Mouse (Mus musculus) erythroblast, adult 5-6 weeks (primary cell): ENCODE measurements around the gene Krt28. TPM values are rescaled to one million over a fixed set of nuclear protein-coding genes. Genes with fewer than 3 reads are reported as not detected.

Experiments used
- ATAC-seq: replicated peaks from 2 replicates; pipeline ENCODE4 v1.8.0; 2016; ENCODE audit warnings: moderate number of reproducible peaks, mild to moderate bottlenecking, moderate TSS enrichment, inconsistent platforms; ENCODE audit not compliant: poor library complexity, low FRiP score, severe bottlenecking
- total RNA-seq, 2 experiments: library from RNA; stranded (forward) in 1 of 2; stranded (reverse) in 1 of 2; fragments of 150-400 nt in 1 of 2; fragments of 200-764, 138-1000 nt in 1 of 2; gene quantifications; 2 replicates each; pipeline versions ENCODE4 v1.2.3 to v1.2.4; 2015 to 2017; ENCODE audit warnings: low replicate concordance in 2 of 2

The Krt28 gene
- total RNA-seq (2015; ENCODE audit: low replicate concordance) = not detected in 2 replicates
- not detected in 2 replicates for total RNA-seq (2017; ENCODE audit: low replicate concordance)

DNA sequence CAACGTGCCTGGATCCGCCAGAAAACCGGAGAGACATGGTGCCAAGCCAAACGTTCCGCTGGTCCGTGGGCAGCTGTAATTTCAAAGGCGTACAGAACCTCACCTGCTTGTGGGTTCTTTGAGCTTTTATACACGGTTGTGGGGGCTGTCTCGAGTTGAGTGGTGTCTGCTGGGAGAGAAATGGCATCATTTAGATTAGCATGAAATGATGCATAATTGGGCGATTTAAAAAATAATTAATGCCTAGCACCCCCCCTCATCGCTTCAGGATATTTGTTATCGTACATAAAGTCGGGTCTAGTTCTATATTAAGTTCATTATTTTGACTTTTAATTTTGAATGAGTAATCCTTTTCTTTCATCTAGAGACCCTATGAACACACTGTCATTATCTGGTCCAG, at the start of gene Krt28:
TSS of gene Krt28 (minus strand) at position 101 of the 400 bp plus-strand sequence.
- no peak for ATAC-seq

DNA sequence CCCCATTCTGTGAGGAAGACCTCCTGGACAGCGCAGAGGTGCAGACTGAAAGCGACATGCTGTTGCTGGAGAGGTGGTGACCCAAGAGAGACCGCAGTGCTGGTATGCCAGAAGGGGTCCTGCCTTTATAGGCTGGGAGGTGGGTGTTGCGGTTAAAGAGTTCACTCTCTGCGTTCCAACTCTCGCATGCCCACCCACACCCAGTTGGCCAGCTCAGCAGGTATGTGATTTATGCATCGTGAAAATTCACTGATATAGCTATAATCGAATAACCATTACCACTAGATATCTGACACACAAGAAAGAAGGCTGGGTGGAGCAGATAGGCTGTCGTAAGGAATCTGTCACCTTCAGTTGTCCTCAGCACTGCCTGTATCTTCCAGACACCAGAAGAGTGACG, 47.5 kb upstream of the Krt28 start, which contains the start of gene Krt12:
TSS of gene Krt12 (minus strand) at position 101 of the 400 bp plus-strand sequence.
- no peak for ATAC-seq

DNA sequence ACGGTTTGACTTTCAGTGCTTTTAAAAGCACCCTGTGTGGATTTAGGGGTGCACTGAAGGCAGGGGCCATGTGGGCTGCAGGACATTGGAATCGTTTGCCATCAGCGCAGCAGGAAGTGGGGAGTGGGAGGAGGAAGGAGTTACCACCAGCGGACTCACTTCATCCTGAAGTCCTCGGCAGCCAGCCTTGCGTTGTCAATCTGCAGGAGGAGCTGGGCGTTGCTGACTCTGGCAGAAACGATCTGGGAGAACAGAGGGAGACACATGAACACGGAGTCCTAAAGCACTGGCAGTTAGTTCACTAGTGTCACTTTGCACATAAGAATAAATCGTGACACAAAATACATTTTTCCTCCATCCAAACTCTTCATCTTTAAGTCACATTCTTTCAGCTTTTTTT, 45.9 kb upstream of the Krt28 start:
- no peak for ATAC-seq

DNA sequence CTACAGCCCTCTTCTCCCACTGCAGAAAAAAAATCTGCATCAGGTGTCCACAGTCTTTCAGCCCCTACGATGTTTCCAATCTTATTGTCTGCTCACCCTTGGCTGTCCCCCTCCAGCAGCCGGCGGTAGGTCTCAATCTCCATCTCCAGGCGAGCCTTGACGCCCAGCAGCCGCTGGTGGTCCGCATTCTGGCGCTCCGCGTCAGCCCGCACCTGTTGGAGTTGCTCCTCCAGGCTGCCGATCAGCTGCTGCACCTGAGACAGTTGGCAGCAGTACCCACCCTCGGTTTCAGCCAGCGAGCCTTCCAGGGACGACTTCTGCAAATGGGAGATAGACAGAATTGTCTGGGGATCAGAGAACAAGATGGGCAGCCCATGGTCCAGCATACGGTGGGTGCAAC, 43.1 kb upstream of the Krt28 start:
- no peak for ATAC-seq

DNA sequence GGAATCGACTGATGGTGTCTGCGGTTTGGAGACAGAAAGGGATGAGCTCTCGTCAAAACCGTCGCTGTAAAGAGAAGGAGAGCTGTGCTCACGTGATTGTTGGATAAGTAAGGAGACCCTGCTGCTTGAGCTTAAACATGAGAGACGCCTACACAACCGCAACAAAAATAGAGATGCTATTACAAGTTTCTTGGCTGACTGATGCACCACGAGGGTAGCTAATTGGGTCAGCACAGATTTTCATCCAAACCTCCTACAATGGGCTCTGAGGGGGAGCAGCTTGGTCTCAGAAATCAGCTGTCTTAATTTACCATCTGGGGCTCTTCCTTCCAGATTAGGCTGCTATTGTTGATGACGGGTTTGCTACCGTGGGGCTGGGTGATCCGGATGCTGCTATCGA, 42.2 kb upstream of the Krt28 start:
- no peak for ATAC-seq

DNA sequence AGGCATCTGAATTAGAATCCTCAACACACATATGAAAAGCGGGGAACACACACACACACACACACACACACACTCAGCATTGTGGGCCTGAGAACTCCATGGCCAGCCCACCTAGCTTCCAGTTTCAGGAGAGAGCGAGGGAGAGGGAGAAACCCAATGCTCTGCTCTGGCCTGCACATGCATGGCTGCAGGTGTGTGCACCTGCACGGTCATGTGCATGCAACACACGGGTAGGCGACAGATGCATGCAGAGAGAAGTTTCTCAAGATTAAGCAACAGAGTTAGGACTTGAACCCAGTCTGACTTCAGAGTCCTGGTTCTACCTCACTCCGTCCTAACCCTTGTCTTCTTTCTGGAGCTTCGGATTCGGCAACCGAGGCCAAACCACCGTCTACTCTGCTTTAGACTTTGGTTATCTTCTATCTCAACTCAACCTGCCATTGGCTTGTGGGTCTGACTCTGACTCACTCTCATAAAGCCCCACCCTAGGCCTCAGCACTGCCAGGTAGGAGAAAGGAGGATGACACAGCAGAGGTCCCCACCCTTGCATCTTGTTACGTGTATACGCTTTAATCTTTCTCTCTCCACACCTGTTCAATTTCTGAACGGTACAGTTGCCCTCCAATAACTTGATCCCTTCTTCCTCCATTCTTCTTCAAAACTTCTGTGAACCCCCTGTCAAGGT, 39.9 kb upstream of the Krt28 start:
- no peak for ATAC-seq

DNA sequence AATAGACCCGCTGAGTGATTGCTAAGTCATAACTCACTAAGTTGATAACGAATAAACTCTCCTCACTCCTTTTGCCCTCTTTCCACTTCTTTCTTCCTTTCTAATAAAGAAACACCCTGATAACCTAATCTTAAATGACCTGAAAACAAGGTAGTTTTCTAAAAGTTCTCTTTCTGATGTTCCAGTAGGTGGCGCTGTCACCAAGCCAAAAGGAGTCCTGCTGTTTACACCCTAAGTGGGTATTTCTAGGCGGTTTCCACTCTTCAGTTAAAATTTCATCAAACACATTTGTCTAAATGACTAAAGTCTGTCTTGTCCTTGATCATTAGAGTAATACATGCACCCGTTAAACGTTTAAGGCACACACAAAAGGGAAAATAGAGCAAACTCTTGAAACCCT, 38.5 kb upstream of the Krt28 start:
- no peak for ATAC-seq

DNA sequence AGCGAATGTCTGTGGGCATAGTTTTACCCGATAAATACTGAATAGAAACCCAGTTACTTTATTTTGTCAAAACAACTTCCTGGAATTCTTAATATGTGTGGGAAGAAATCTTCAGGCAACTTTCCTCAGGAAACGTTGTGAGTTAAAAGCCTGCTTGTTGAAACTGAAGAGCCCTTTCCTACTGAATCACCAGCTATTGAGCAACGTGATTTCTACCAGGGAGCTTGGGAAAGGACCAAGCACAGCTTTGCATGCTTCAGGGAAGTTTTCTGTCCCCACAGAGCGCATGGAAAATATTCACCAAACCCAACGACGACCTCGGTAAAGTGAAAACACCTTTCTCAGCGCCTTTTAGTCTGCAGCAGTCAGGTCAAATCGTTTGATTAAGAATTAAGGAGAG, 31.5 kb upstream of the Krt28 start:
- no peak for ATAC-seq

DNA sequence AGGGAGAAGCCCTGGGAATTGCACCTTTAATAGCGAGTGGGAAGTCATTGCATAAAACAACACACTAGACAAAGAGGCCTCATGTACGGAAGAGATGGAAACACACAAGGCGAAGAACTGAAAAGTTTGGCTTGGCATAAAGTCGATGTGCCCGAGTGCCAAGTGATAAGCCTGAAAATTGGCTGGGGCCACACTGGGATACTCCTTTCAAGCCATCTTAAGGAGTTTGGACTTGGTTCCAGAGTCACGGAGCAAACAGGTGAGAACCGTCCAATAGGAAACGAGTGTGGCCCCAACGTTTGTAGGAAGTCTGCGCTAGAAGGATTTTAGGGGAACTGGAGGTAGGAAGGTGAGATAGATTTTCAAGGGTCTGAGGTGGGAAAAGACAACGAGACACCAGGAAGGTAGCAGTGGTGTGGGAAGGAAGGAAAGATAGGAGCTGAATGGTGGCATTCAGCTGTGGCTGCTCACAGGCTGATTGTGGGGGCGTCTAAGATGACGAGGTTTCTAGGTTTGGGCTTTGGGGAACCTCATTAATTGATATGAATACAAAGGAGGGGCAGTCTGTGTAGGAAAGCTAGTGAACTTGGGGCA, 25.4 kb upstream of the Krt28 start:
- no peak for ATAC-seq

DNA sequence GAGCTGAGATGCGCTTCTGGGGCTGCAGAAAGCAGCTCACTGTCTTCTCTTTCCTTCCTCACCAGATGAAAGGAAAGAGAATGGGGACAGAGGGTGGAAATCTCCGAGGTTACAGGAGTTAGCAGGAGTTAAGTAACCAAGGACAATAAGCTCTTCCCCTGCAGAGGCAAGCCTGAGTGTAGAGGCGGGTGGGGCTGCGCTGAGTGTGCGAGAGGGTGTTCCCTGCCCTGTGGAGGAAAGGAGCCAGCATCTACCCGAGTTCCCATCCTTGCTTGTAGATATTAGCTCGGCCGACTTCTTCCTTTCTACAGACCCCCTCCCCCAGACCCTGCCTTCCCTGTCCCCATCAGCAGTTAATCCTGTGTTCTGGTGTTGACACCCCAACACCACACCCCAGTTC, 24.1 kb upstream of the Krt28 start:
- no peak for ATAC-seq

DNA sequence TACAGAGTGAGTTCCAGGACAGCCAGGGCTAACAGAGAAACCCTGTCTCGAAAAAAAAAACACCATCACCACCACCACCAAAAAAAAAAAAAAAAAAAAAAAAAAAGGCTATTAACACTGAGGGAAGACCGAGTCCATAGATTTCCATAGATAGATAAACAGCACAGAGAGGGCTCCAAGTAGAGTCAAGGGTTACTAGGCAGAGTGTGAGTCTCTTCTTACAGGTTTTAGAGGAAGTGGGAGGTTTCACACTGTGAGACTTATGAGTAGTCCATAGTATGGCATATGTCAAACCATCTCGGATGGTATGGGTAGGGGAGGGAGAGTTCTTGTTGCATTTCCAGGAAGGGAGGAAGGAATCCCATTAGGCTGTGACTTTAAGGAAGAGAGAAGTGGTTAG, 23.4 kb upstream of the Krt28 start:
- no peak for ATAC-seq

DNA sequence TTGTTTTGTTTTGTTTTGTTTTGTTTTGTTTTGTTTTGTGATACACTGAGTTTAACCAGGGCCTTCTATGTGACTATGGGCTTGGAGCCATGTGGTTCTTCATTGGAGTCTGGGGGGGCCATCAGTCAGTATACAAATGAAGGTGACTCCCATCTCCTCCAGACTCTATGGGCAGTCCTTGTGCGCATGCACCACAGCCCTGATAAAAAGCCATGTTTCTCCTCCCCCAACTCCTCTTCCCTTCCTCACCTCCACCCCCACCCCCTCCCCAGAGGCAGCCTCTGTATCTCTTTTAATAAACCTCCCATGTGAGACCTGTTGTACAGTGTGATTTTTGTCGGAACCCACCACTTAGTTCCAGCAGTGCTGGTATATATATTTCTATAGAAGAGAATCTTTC, 22.0 kb upstream of the Krt28 start:
- ATAC-seq = no peak

DNA sequence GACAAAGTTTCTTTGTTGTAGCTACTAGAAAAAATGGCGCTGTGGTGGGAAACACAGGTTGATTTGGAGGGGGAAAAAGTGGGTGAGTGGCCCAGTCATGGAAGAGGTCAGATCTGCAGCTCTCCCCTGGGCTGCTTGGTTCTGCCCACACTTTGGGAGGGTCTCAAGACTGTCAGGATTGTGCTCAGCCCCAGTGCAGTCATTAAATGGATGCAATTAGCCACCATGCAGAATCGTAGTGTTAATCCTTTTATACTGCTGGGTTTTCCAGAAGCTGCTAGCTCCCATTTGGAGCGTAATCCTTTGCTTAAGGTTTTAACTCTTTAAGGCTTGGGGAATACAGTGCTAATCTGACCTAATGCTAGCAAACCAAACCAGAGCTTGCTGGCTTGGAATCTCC, 21.3 kb upstream of the Krt28 start:
- no peak for ATAC-seq

DNA sequence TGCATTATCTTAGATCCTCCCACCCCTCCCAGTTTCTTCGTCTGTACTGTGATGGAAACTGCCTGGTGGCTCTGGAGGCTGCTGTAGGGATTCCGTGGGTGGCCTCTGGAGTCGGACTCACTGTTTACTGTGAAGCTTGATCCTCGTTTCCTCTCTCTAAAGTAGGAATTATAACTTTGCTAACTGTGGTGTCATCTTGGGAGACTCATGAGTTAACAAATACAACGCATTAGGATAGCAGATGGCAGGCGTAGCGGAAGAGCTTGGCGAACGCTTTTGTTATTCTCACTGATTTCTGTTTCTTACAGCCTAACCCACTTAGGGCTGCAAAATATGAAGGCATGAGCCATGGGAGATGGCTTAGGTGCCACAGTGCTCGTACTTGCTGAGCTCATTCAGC, 17.8 kb upstream of the Krt28 start:
- ATAC-seq = no peak

DNA sequence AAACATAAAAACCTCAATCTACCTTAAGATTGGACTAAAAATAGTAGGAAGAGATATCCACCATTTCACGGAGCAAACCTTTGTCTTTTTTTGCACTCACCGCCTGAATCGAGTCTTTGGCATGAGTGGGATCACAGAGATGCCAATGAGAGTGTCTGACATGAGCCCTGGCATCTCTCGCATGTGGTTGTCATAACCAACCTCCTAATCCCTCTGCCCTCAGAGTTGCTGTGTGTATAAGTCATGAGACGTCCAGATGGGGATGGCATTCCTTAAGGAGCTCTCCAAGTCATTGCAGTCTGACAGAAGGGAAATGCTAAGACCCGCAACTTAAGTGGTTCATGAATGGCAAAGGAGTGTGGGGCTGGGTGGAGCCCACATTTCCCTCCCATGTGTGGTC, 16.7 kb upstream of the Krt28 start:
- ATAC-seq = no peak

DNA sequence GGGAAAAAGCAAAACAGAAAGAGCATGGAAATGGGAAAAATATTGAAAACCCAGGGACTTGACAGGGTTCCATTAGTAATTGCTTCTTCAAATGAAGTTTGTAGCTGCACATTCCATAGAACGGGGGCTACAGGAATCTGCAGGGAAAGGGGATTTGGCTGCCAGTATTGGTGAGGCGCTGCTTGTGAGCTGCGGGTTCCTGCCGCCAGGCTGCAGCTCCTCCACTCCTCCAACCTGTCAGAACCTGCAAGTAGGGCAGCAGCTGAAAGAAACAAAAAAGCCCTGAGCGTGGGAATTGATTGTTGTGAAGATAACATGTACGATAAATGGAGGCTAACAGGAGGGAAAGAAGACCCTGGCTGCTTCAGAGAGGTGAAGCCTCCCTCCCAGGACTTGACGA, 16.2 kb upstream of the Krt28 start:
- ATAC-seq = no peak

DNA sequence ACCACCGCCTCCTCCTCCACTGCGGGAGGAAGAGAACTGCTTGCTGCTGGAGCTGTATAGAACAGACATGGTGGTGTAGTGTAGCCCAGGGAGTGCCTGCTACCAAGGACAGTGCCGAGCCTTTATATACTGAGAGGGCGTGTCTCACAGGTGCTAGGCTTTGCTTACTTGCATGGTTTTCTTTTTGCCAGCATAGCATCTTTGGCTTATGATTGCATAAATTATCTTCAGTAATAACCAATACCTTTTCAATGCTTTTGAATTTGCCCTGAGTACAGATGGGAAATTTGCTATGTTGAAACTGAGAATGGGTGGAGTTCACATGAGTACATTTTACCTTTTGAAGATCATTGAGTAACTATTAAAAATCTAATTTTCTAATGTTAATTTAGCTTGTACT, 14.6 kb upstream of the Krt28 start, which contains the start of gene Krt10:
TSS of gene Krt10 (minus strand) at position 101 of the 400 bp plus-strand sequence.
- ATAC-seq = no peak

DNA sequence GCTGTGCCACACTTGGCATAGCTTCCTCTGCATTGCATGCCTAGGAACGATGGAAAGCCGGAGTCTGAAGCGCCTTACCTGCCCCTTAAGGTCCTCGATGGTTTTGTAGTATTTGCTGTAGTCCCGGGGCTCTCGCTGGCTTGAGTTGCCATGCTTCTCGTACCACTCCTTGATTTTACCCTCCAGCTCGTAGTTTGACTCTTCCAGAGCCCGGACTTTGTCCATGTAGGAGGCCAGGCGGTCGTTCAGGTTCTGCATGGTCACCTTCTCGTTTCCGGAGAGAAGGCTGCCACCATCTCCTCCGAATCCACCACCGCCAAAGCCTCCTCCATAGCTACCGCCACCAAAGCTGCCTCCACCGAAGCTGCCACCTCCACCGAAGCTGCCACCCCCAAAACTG, 14.0 kb upstream of the Krt28 start:
- no peak for ATAC-seq

DNA sequence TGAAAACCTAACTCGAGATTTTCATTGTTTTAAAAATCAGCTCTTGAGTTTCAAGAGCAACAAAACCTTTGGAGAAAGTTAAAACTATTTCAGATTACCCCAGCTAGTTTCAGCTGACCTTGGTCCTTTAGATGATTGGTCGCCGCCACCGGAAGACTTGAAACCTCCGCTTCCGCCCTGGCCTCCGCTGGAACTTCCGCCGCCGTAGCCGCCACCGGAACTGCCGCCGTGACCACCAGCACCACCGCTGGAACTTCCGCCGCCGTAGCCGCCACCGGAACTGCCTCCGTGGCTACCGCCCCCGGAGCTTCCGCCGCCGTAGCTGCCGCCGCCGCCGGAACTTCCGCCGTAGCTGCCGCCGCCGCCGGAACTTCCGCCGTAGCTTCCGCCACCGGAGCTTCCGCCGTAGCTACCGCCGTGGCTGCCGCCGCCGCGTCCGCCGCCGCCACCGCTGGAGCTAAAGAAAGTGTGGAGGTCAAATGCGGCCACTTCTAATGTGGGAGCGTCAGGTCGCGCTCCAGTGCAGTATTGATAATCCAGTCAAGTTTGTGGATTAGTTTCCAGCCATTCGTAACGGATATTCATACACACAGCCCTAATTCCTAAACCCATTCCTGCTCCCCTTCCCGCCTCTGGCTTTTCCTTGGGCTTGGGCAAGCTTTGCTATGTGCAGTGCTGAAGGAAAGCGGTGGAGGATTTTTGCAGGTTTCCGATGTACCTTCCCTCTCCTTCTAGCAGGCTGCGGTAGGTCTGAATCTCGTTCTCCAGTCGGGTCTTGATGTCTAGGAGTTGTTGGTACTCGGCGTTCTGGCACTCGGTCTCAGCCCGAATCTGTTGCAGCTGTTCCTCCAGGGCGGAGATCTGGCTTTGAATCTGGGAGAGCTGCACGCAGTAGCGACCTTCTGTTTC, 11.4 kb upstream of the Krt28 start:
- no peak for ATAC-seq

DNA sequence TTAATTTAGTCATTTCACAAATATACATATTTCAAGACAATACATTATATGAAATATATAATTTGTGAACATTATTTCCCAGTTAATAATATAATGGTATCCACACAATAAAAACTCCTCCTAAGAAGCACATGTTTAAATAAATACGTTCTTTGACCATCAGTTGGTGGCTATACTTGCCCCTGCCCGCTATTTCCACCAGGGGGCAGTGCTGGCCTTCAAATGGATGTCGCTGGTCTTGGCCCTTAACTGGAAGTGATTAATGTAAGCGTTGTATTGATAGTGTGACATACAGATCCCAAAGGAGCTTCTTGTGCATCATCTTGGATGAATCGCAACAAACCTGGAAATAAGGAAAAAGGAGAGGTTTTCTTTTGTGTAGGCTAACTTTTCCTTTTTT, 4.9 kb upstream of the Krt28 start:
- no peak for ATAC-seq
